Mouse (Mus musculus) CH12.LX (cell line): ENCODE measurements around the gene Snx10. TPM values are rescaled to one million over a fixed set of nuclear protein-coding genes. Genes with fewer than 3 reads are reported as not detected.

Source experiments
- DNase-seq: peaks from one replicate; pipeline ENCODE4 v3.0.0-alpha.2; 2013; ENCODE audit errors: extremely low read depth
- H3K27ac ChIP-seq: 2 replicates; pipeline ENCODE4 v1.5.1; 2012; ENCODE audit warnings: low read depth, mild to moderate bottlenecking, control low read depth, moderate library complexity; ENCODE audit not compliant: insufficient read depth
- H3K27me3 ChIP-seq: replicated peaks from 2 replicates; pipeline ENCODE3; 2012; ENCODE audit warnings: inconsistent platforms
- H3K36me3 ChIP-seq, 2 experiments: replicated peaks in 1 of 2; 2 replicates each; pipeline versions ENCODE3 to v1.6.1; 2012; ENCODE audit warnings: inconsistent platforms in 1 of 2, low read length in 1 of 2, mild to moderate bottlenecking in 1 of 2, mixed read lengths in 1 of 2, moderate library complexity in 1 of 2; ENCODE audit not compliant: control insufficient read depth in 1 of 2, insufficient read depth in 1 of 2
- H3K4me1 ChIP-seq, 2 experiments: 2 replicates each; pipeline ENCODE4 v1.6.1; 2012; ENCODE audit warnings: inconsistent platforms in 1 of 2, moderate library complexity in 1 of 2; ENCODE audit not compliant: insufficient read depth in 2 of 2, control insufficient read depth in 1 of 2
- H3K4me2 ChIP-seq: 2 replicates; pipeline ENCODE4 v1.6.1; 2012; ENCODE audit warnings: low read depth, mild to moderate bottlenecking, control low read depth; ENCODE audit not compliant: poor library complexity, insufficient read depth, severe bottlenecking
- H3K4me3 ChIP-seq, 3 experiments: fragments of 150-350 bp in 1 of 3; sonication (generic) in 1 of 3; replicated peaks in 1 of 3; 2 replicates each; pipeline versions ENCODE3 to v1.5.1; 2011 to 2012; ENCODE audit warnings: low read depth in 2 of 3, low read length in 2 of 3, mild to moderate bottlenecking in 2 of 3, moderate library complexity in 2 of 3, control low read depth in 1 of 3, improper control_type of control experiment in 1 of 3, inconsistent platforms in 1 of 3, mixed read lengths in 1 of 3; ENCODE audit not compliant: poor library complexity in 1 of 3
- H3K79me2 ChIP-seq: replicated peaks from 2 replicates; pipeline ENCODE4 v1.6.1; 2012; ENCODE audit warnings: mild to moderate bottlenecking, moderate library complexity; ENCODE audit not compliant: control insufficient read depth, poor library complexity, insufficient read depth, severe bottlenecking; ENCODE audit errors: extremely low read depth
- H3K9ac ChIP-seq: 2 replicates; pipeline ENCODE4 v1.6.1; 2012; ENCODE audit warnings: low read depth, mild to moderate bottlenecking, control low read depth, moderate library complexity; ENCODE audit not compliant: insufficient read depth
- H3K9me3 ChIP-seq: replicated peaks from 2 replicates; pipeline ENCODE3; 2012; ENCODE audit warnings: low read length, inconsistent platforms, mixed read lengths
- CHD1 ChIP-seq: IDR thresholded peaks from 2 replicates; pipeline ENCODE4 v1.6.1; 2012; ENCODE audit warnings: low read depth, low read length, improper control_type of control experiment, inconsistent platforms
- CTCF ChIP-seq, 2 experiments: IDR thresholded peaks in 1 of 2; conservative IDR thresholded peaks in 1 of 2; 2 replicates each; pipeline ENCODE4 v1.5.1; 2011 to 2012; ENCODE audit warnings: low read depth in 2 of 2, low read length in 2 of 2, improper control_type of control experiment in 1 of 2, inconsistent platforms in 1 of 2, mild to moderate bottlenecking in 1 of 2, moderate library complexity in 1 of 2
- E2F4 ChIP-seq: IDR thresholded peaks from 2 replicates; pipeline ENCODE4 v1.6.1; 2011; ENCODE audit warnings: low read depth, low read length, improper control_type of control experiment; ENCODE audit not compliant: insufficient replicate concordance
- ELF1 ChIP-seq: IDR thresholded peaks from 2 replicates; pipeline ENCODE4 v1.6.1; 2014; ENCODE audit warnings: low read depth, mild to moderate bottlenecking, inconsistent platforms, low read length, improper control_type of control experiment
- EP300 ChIP-seq: IDR thresholded peaks from 2 replicates; pipeline ENCODE4 v1.6.1; 2011; ENCODE audit warnings: low read length, improper control_type of control experiment
- IRF4 ChIP-seq: IDR thresholded peaks from 2 replicates; pipeline ENCODE4 v1.6.1; 2014; ENCODE audit warnings: low read depth, mild to moderate bottlenecking, inconsistent platforms, low read length, improper control_type of control experiment
- KAT2A ChIP-seq: IDR thresholded peaks from 2 replicates; pipeline ENCODE4 v1.6.1; 2012; ENCODE audit warnings: low read length, improper control_type of control experiment, inconsistent platforms; ENCODE audit not compliant: insufficient replicate concordance
- MAFK ChIP-seq: IDR thresholded peaks from 2 replicates; pipeline ENCODE4 v1.6.1; 2011; ENCODE audit warnings: low read length, improper control_type of control experiment; ENCODE audit not compliant: insufficient replicate concordance
- MXI1 ChIP-seq: IDR thresholded peaks from 2 replicates; pipeline ENCODE4 v1.6.1; 2011; ENCODE audit warnings: mild to moderate bottlenecking, low read depth, low read length, improper control_type of control experiment
- MYC ChIP-seq: IDR thresholded peaks from 2 replicates; pipeline ENCODE4 v1.6.1; 2011; ENCODE audit warnings: low read depth, mild to moderate bottlenecking, improper control_type of control experiment, low read length
- NRF1 ChIP-seq: IDR thresholded peaks from 2 replicates; pipeline ENCODE4 v1.6.1; 2014; ENCODE audit warnings: low read depth, mild to moderate bottlenecking, inconsistent platforms, low read length, improper control_type of control experiment, moderate library complexity
- POLR2A ChIP-seq: IDR thresholded peaks from 2 replicates; pipeline ENCODE4 v1.6.1; 2011; ENCODE audit warnings: low read depth, mild to moderate bottlenecking, improper control_type of control experiment, low read length
- RAD21 ChIP-seq: IDR thresholded peaks from 2 replicates; pipeline ENCODE4 v1.6.1; 2011; ENCODE audit warnings: low read depth, mild to moderate bottlenecking, low read length, improper control_type of control experiment, moderate library complexity
- SMC3 ChIP-seq: IDR thresholded peaks from 2 replicates; pipeline ENCODE4 v1.6.1; 2011; ENCODE audit warnings: low read depth, low read length, improper control_type of control experiment
- ZC3H11A ChIP-seq: IDR thresholded peaks from 2 replicates; pipeline ENCODE4 v1.6.1; 2012; ENCODE audit warnings: low read depth, mild to moderate bottlenecking, inconsistent platforms, low read length, improper control_type of control experiment
- ZMIZ1 ChIP-seq: IDR thresholded peaks from 2 replicates; pipeline ENCODE4 v1.6.1; 2012; ENCODE audit warnings: low read depth, mild to moderate bottlenecking, inconsistent platforms, low read length, improper control_type of control experiment
- ZNF384 ChIP-seq: IDR thresholded peaks from 2 replicates; pipeline ENCODE4 v1.6.1; 2012; ENCODE audit warnings: low read depth, low read length, improper control_type of control experiment, inconsistent platforms
- dilution Hi-C: fragments of 300-500 bp; cut with MboI; formaldehyde crosslinking; loops from 2 replicates; pipeline ENCODE4 v1.14.3; 2020; ENCODE audit warnings: low sequenced_read_pairs; ENCODE audit not compliant: extremely low pct_unique_long_range_greater_than_20kb, extremely low pct_ligation_motif_present
- in situ Hi-C: fragments of 300-500 bp; cut with MboI; formaldehyde crosslinking; loops from 3 replicates; pipeline ENCODE4 v1.14.3; 2019; ENCODE audit warnings: low sequenced_read_pairs, low pct_ligation_motif_present, low pct_unique_long_range_greater_than_20kb, mixed read lengths
- polyA plus RNA-seq: library from polyadenylated mRNA; unstranded; fragments of >175 nt; gene quantifications from 2 replicates; pipeline ENCODE4 v1.2.1, GENCODE M21; 2012; ENCODE audit warnings: low read depth; ENCODE audit not compliant: insufficient read length
- total RNA-seq, 2 experiments: library from RNA; depleted of rRNA; stranded (reverse); fragments of 300-350 nt in 1 of 2; fragments of >200 nt in 1 of 2; gene quantifications; 2 replicates each; pipeline ENCODE4 v1.2.3; 2012 to 2014

The Snx10 gene
- total and polyA plus RNA-seq, 3 experiments: 27.6 to 84.7 (median 46.2) TPM

DNA sequence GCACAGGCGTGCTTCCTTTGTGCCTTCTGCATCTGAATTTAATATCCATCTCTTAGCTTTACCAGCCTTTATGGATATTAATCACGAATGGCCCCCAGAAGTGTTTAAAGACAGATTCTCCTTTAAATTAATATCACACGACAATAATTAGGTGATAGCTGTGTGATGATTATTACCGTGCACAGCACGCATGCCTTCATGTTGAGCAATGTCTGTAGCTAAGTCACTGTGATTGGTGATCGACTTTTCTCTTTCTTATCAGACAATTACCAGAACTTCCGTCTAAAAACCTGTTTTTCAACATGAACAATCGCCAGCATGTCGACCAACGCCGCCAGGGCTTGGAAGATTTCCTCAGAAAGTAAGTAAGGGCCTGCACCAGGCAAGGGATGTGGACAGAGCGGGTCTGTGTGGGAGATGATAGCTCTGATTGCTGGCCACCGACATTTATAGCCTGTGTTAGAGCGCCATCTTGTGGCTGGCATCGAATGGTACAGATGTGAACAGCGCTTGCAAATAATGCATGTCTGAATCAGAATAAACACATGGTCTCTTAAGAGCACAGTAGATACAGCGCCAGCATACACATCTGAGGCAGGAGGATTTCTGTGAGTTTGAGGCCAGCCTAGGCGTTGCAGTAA lies 56.5 kb downstream of the Snx10 start:
- Histone ChIP-seq H3K4me1 (peaks cover 0 to 14% of the 10 kb centered on the region in 2 experiments; a peak in 2 of 4 replicates), H3K36me3 (peaks cover 22 to 86% of the 10 kb centered on the region in 2 experiments)
- dilution Hi-C loops: no loop called here
- TF ChIP-seq ZMIZ1 (no peak), RAD21 (peak; percentile 93), CHD1 (no peak), CTCF (conservative IDR thresholded peaks at IDR 0.05 in 1 of 2, IDR thresholded peaks at IDR 0.05 in 1 of 2; ENCODE audit: low read depth in 2 of 2, low read length in 2 of 2) (peak; percentile 82 to 93), EP300 (no peak), ZC3H11A (peak; percentile 77), IRF4 (0 out of 2 replicates have a peak, but pooled peaks have one; percentile 40), MYC (0 out of 2 replicates have a peak, but pooled peaks have one; percentile 39), MXI1 (no peak), ELF1 (no peak), NRF1 (no peak), ZNF384 (peak; percentile 38; the same call in 1 of the 2 replicates), SMC3 (peak; percentile 95)
- TF ChIP-seq, all 38 proteins: peak for 7
- no peaks in the 10 kb centered on the region for H3K27me3 ChIP-seq
- no peaks in the 10 kb centered on the region for H3K79me2 ChIP-seq
- no peak overlapping the region for H3K9ac ChIP-seq
- in situ Hi-C loops: loop anchor here (5.0 to 25.0 kb wide), 3 partner anchors 193 to 645 kb away; partner anchors contain the start of gene Hoxa7
- peak; percentile 84 for DNase-seq
- no peaks in the 10 kb centered on the region for H3K9me3 ChIP-seq
- H3K4me3 ChIP-seq: no peak overlapping the region
- no peak overlapping the region for H3K4me2 ChIP-seq
- H3K27ac ChIP-seq: no peak overlapping the region

DNA sequence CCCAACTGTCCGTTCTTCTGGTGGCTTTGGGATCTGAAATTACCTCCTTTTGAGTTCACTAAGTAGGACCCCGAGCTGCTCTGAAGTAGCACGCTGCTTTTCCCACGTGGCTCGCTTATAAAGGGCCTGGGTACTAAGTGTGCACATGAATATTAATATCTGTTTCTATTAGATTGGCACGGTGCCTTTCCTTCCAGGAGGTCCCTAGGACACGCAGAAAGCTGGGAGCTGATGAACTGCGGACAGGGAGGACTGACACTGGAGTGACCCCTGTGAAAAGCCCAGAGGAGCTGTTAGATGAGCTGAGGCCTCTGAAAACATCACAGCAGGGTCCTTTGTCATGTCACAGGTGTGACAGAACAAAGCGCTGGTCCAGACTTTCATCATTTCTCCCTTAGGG lies 57.7 kb downstream of the Snx10 start:
- in situ Hi-C loops (loop anchor here (5.0 to 25.0 kb wide), 3 partner anchors 194 to 643 kb away; partner anchors contain the start of gene Hoxa7), dilution Hi-C loops (no loop called here)
- H3K4me1 ChIP-seq: peaks cover 0 to 7% of the 10 kb centered on the region in 2 experiments; a peak in 1 of 4 replicates
- peaks cover 22 to 87% of the 10 kb centered on the region in 2 experiments for H3K36me3 ChIP-seq
- no peaks in the 10 kb centered on the region for H3K79me2 ChIP-seq
- H3K4me2 ChIP-seq: no peak overlapping the region
- H3K27me3 ChIP-seq: no peaks in the 10 kb centered on the region
- H3K9me3 ChIP-seq: no peaks in the 10 kb centered on the region
- no peak overlapping the region for H3K27ac ChIP-seq
- TF ChIP-seq EP300 (no peak), MAFK (no peak), E2F4 (no peak), POLR2A (no peak), KAT2A (no peak)
- no peak for DNase-seq
- no peak overlapping the region for H3K9ac ChIP-seq
- no peak overlapping the region for H3K4me3 ChIP-seq
